ENCODE assay signal across 17 mouse cellular contexts in genomic region chr14:13547746-13548145, GRCm38 (mm10).
"Had no signal": no experiment of that assay in that cellular context is flagged by ENCODE, and none has a peak within 500 bp of the region (broad histone marks: within the 10 kb centered on the region; RNA-seq: fewer than 3 reads in every experiment).

No protein-coding gene starts in this region.

- DNase-seq: left cerebral cortex, postnatal 4 days; liver; liver, embryonic 13.5 days; liver, postnatal 0 days; lung, adult 18-20 months; lung, adult 2 months; lung, embryonic 14.5 days; lung, postnatal 10 days; lung, postnatal 14 days; lung, postnatal 36 days; lung, postnatal 4 days; midbrain, embryonic 14.5 days had no signal

- ATAC-seq: liver, embryonic 12.5 days; liver, postnatal 0 days; lung, postnatal 0 days; midbrain, embryonic 13.5 days; midbrain, embryonic 15.5 days; midbrain, embryonic 16.5 days had no signal
